Mouse (Mus musculus): ENCODE measurements around the gene Vezt. TPM values are rescaled to one million over a fixed set of nuclear protein-coding genes. Genes with fewer than 3 reads are reported as not detected.

Gene Vezt
- total and polyA plus RNA-seq, 2 experiments, result 6.5 to 9.2 TPM

- no peaks in the 10 kb centered on the region for H3K27me3 ChIP-seq (ENCODE audit: control insufficient read depth, insufficient read depth, low read length)
- WGBS, result 85% methylated on average over 8 of the region's 8 CpGs
- no peak overlapping the region for H3K9ac ChIP-seq (ENCODE audit: low read depth, low read length)
- no peaks in the 10 kb centered on the region for H3K36me3 ChIP-seq (ENCODE audit: control insufficient read depth, insufficient read depth, low read length)
- TF ChIP-seq POLR2A (IDR thresholded peaks at IDR 0.05; ENCODE audit: extremely low read depth, insufficient read depth, low read length) (no peak), CTCF (IDR thresholded peaks at IDR 0.05; ENCODE audit: low read depth, low read length) (no peak)
- no peak for DNase-seq (ENCODE audit: extremely low read depth, low read depth, low spot score)
- H3K27ac ChIP-seq (replicated peaks; ENCODE audit: insufficient read depth, low read depth, low read length), result no peak overlapping the region
- H3K4me1 ChIP-seq (ENCODE audit: control insufficient read depth, insufficient read depth, low read length), result peaks cover 2% of the 10 kb centered on the region; the same call in 1 of the 2 replicates
- no peak overlapping the region for H3K4me3 ChIP-seq (ENCODE audit: insufficient read depth, low read depth, low read length)
- peaks cover 5% of the 10 kb centered on the region; the same call in 1 of the 2 replicates for H3K79me2 ChIP-seq (ENCODE audit: control insufficient read depth, insufficient read depth, low read length)
Observed at GRCm38 (mm10) chr10:94017455-94017854, 18.2 kb downstream of the Vezt start.

DNA sequence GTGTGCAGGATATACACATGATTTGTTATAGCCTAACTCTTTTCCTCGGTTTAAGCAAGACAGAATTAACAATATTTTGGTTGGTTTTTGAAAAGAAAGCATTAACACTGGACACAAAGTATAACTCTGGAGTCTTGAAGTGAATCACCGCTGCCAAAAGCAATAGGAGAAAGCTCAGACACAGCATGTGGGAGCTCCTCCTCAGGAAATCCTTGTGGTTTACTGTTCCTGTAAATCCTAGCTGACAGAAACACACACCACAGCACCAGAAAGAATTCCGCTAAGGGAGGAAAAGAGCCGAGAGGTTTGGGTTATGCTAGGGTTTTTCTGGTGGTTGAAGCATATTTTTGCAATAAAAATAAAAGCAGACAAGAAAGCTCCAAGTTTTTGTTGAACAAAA, 21.4 kb downstream of the Vezt start:
- 76% methylated on average over 4 of the region's 4 CpGs for whole genome bisulfite sequencing
- peaks cover 10% of the 10 kb centered on the region for H3K4me1 ChIP-seq (ENCODE audit: control insufficient read depth, insufficient read depth, low read length)
- H3K27ac ChIP-seq (replicated peaks; ENCODE audit: insufficient read depth, low read depth, low read length), result no peak overlapping the region
- H3K4me3 ChIP-seq (ENCODE audit: insufficient read depth, low read depth, low read length), result no peak overlapping the region
- no peak for DNase-seq (ENCODE audit: extremely low read depth, low read depth, low spot score)
- no peak for TF ChIP-seq POLR2A (IDR thresholded peaks at IDR 0.05; ENCODE audit: extremely low read depth, insufficient read depth, low read length)
- TF ChIP-seq CTCF (IDR thresholded peaks at IDR 0.05; ENCODE audit: low read depth, low read length), result no peak
- no peak overlapping the region for H3K9ac ChIP-seq (ENCODE audit: low read depth, low read length)
- no peaks in the 10 kb centered on the region for H3K27me3 ChIP-seq (ENCODE audit: control insufficient read depth, insufficient read depth, low read length)
- peaks cover 3% of the 10 kb centered on the region; the same call in 1 of the 2 replicates for H3K79me2 ChIP-seq (ENCODE audit: control insufficient read depth, insufficient read depth, low read length)
- no peaks in the 10 kb centered on the region for H3K36me3 ChIP-seq (ENCODE audit: control insufficient read depth, insufficient read depth, low read length)

DNA sequence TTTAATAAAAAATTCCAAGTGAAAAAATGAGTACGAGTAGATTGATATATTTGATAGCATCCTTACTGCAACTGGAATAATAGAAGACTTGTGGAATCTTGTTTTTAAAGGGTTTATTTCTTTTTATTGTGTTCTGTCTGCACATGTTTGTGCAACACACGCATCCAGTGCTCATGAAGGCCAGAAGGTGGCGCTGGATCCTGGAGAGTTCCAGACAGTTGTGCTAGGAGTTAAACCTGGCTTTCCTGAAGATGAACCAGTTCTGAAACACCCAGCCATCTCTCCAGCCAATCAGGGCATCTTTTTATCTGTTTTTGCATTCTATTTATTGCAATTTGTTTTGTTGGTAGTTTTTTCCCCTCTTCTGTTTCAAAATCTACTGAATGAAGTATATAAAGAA, 22.4 kb downstream of the Vezt start:
- 47% methylated on average over 3 of the region's 3 CpGs for WGBS
- TF ChIP-seq POLR2A (IDR thresholded peaks at IDR 0.05; ENCODE audit: extremely low read depth, insufficient read depth, low read length) (no peak), CTCF (IDR thresholded peaks at IDR 0.05; ENCODE audit: low read depth, low read length) (peak; percentile 75)
- H3K27ac ChIP-seq (replicated peaks; ENCODE audit: insufficient read depth, low read depth, low read length), result no peak overlapping the region

GRCm38 (mm10) chr10:94011024-94011423, 24.6 kb downstream of the Vezt start:
- no peaks in the 10 kb centered on the region for H3K27me3 ChIP-seq (ENCODE audit: control insufficient read depth, insufficient read depth, low read length)
- DNase-seq (ENCODE audit: extremely low read depth, low read depth, low spot score), result peak; percentile 60
- H3K9ac ChIP-seq (ENCODE audit: low read depth, low read length), result no peak overlapping the region
- no peaks in the 10 kb centered on the region for H3K36me3 ChIP-seq (ENCODE audit: control insufficient read depth, insufficient read depth, low read length)
- TF ChIP-seq CTCF (IDR thresholded peaks at IDR 0.05; ENCODE audit: low read depth, low read length) (no peak), POLR2A (IDR thresholded peaks at IDR 0.05; ENCODE audit: extremely low read depth, insufficient read depth, low read length) (no peak)
- 14% methylated on average over 2 of the region's 2 CpGs for WGBS
- peak overlapping the region; percentile 98 for H3K27ac ChIP-seq (replicated peaks; ENCODE audit: insufficient read depth, low read depth, low read length)
- peaks cover 3% of the 10 kb centered on the region; the same call in 1 of the 2 replicates for H3K79me2 ChIP-seq (ENCODE audit: control insufficient read depth, insufficient read depth, low read length)
- H3K4me3 ChIP-seq (ENCODE audit: insufficient read depth, low read depth, low read length), result no peak overlapping the region
- H3K4me1 ChIP-seq (ENCODE audit: control insufficient read depth, insufficient read depth, low read length), result peaks cover 22% of the 10 kb centered on the region

More for the DNA sequence above, 22.4 kb downstream of the Vezt start:
- peaks cover 16% of the 10 kb centered on the region for H3K4me1 ChIP-seq (ENCODE audit: control insufficient read depth, insufficient read depth, low read length)
- DNase-seq (ENCODE audit: extremely low read depth, low read depth, low spot score), result peak; percentile 63
- H3K79me2 ChIP-seq (ENCODE audit: control insufficient read depth, insufficient read depth, low read length), result peaks cover 3% of the 10 kb centered on the region; the same call in 1 of the 2 replicates
- no peaks in the 10 kb centered on the region for H3K36me3 ChIP-seq (ENCODE audit: control insufficient read depth, insufficient read depth, low read length)
- no peak overlapping the region for H3K9ac ChIP-seq (ENCODE audit: low read depth, low read length)
- no peak overlapping the region for H3K4me3 ChIP-seq (ENCODE audit: insufficient read depth, low read depth, low read length)
- no peaks in the 10 kb centered on the region for H3K27me3 ChIP-seq (ENCODE audit: control insufficient read depth, insufficient read depth, low read length)

GRCm38 (mm10) chr10:94009991-94010679, 25.5 kb downstream of the Vezt start:
- Histone ChIP-seq H3K4me3 (ENCODE audit: insufficient read depth, low read depth, low read length) (no peak overlapping the region), H3K9ac (ENCODE audit: low read depth, low read length) (peak overlapping the region; percentile 34; the same call in 1 of the 2 replicates), H3K4me1 (ENCODE audit: control insufficient read depth, insufficient read depth, low read length) (peaks cover 22% of the 10 kb centered on the region), H3K79me2 (ENCODE audit: control insufficient read depth, insufficient read depth, low read length) (peaks cover 3% of the 10 kb centered on the region; the same call in 1 of the 2 replicates), H3K27me3 (ENCODE audit: control insufficient read depth, insufficient read depth, low read length) (no peaks in the 10 kb centered on the region), H3K27ac (replicated peaks; ENCODE audit: insufficient read depth, low read depth, low read length) (peak overlapping the region; percentile 98), H3K36me3 (ENCODE audit: control insufficient read depth, insufficient read depth, low read length) (peaks cover 2% of the 10 kb centered on the region; the same call in 1 of the 2 replicates)
- WGBS, result 16% methylated on average over 3 of the region's 3 CpGs
- peak; percentile 91 for DNase-seq (ENCODE audit: extremely low read depth, low read depth, low spot score)
- TF ChIP-seq CTCF (IDR thresholded peaks at IDR 0.05; ENCODE audit: low read depth, low read length) (no peak), POLR2A (IDR thresholded peaks at IDR 0.05; ENCODE audit: extremely low read depth, insufficient read depth, low read length) (no peak)

DNA sequence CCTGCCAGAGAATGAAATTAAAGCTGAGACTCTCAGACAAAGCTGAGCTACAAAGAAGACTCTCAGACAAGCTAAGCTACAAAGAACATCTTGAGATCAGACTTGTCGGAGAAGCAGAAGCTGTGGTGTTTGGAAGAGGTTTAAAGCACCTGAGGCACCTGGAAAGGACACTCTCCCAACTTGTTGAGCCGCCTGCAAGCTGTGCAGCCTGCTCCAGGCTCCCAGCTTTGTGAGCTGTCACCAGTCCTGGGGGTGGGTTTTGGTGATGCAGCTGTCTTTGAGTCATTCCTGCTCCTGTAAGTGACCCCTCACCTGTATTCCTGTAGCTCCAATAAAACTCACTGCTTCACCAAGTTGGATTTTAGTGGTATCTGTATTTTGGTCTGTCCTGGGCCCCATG, 27.3 kb downstream of the Vezt start:
- 94% methylated on average over 2 of the region's 2 CpGs for WGBS
- TF ChIP-seq CTCF (IDR thresholded peaks at IDR 0.05; ENCODE audit: low read depth, low read length), result no peak
- no peak for TF ChIP-seq POLR2A (IDR thresholded peaks at IDR 0.05; ENCODE audit: extremely low read depth, insufficient read depth, low read length)
- DNase-seq (ENCODE audit: extremely low read depth, low read depth, low spot score), result no peak
- H3K27ac ChIP-seq (replicated peaks; ENCODE audit: insufficient read depth, low read depth, low read length), result peak overlapping the region; percentile 97
- H3K4me1 ChIP-seq (ENCODE audit: control insufficient read depth, insufficient read depth, low read length), result peaks cover 22% of the 10 kb centered on the region
- H3K79me2 ChIP-seq (ENCODE audit: control insufficient read depth, insufficient read depth, low read length), result no peaks in the 10 kb centered on the region
- H3K4me3 ChIP-seq (ENCODE audit: insufficient read depth, low read depth, low read length), result no peak overlapping the region
- no peak overlapping the region for H3K9ac ChIP-seq (ENCODE audit: low read depth, low read length)
- H3K27me3 ChIP-seq (ENCODE audit: control insufficient read depth, insufficient read depth, low read length), result no peaks in the 10 kb centered on the region
- H3K36me3 ChIP-seq (ENCODE audit: control insufficient read depth, insufficient read depth, low read length), result peaks cover 7% of the 10 kb centered on the region
